8 mouse cellular contexts compared by ENCODE assay signal in the genomic region with DNA sequence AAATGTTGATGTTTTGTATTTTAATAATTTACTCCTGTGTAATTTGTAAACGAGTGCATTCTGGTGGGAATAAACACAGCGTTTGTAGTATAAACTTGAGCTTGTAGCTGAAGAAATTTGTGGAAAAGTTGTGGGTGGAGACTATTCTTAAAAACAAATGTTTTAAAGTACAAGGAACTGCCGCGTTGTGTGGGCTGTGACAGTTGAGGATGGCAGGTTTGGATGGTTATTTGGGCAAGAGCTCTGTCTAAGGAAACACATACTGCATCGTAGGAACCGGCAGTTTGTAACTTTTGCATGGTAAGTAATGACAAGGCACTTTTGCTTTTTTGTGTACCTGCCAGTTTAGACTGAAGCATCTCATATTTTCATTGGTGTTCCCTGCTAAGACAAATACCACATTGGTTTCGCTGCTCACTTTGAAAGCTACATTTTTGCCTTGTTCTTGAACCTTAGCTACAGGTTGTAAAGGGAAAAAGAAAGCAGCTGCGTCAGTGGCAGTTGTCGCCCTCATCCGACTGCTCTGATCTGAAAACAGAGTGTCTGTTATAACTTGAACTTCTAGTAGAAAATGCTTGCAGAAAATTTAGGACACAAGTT. TPM values are rescaled to one million over a fixed set of nuclear protein-coding genes. Genes with fewer than 3 reads are reported as not detected.
DNase-seq lines count a peak whose midpoint lies in the region; ATAC-seq lines count a peak whose summit lies in the region.

No protein-coding gene starts in this region.

- H3K36me3 ChIP-seq in lung, embryonic 15.5 days = no peaks in the 10 kb centered on the region
- H3K36me3 ChIP-seq in neural tube, embryonic 15.5 days = no peaks in the 10 kb centered on the region

- H3K4me2 ChIP-seq in lung, embryonic 15.5 days = peak overlapping the region; percentile 83
- H3K4me2 ChIP-seq in neural tube, embryonic 15.5 days = peak overlapping the region; percentile 75

- peak overlapping the region; percentile 5; the same call in 1 of the 2 replicates for H3K4me3 ChIP-seq in lung, embryonic 15.5 days
- H3K4me3 ChIP-seq in neural tube, embryonic 15.5 days (replicated peaks) = 0 out of 2 replicates have a peak overlapping the region, but pooled peaks have one; percentile 4

- no peak for ATAC-seq in lung, embryonic 15.5 days (ENCODE audit: borderline replicate concordance, extremely low read depth, low FRiP score, low TSS enrichment)
- no peak for ATAC-seq in neural tube, embryonic 15.5 days (ENCODE audit: low FRiP score)

- no peaks in the 10 kb centered on the region for H3K9me3 ChIP-seq in lung, embryonic 15.5 days
- no peaks in the 10 kb centered on the region for H3K9me3 ChIP-seq in neural tube, embryonic 15.5 days (replicated peaks)

- WGBS in lung, embryonic 15.5 days = 51% methylated on average over 10 of the region's 10 CpGs
- 82% methylated on average over 10 of the region's 10 CpGs for WGBS in neural tube, embryonic 15.5 days

- DNase-seq in adrenal gland, postnatal 36 days = peak; percentile 20 to 21
- DNase-seq in adrenal gland, postnatal 10 days = no peak
- DNase-seq in lung, postnatal 14 days = no peak
- peak; percentile 57 for DNase-seq in induced T-regulatory cell, adult 2 months (ENCODE audit: low read depth)
- DNase-seq in adipocyte (ENCODE audit: low spot score) = no peak
- no peak for DNase-seq in yolk sac, embryonic 10.5 days (ENCODE audit: low spot score)

- H3K4me1 ChIP-seq in lung, embryonic 15.5 days = peaks cover 17% of the 10 kb centered on the region
- peaks cover 20% of the 10 kb centered on the region for H3K4me1 ChIP-seq in neural tube, embryonic 15.5 days

- no peak overlapping the region for H3K27ac ChIP-seq in lung, embryonic 15.5 days
- H3K27ac ChIP-seq in neural tube, embryonic 15.5 days (replicated peaks) = no peak overlapping the region

- H3K27me3 ChIP-seq in lung, embryonic 15.5 days = no peaks in the 10 kb centered on the region
- H3K27me3 ChIP-seq in neural tube, embryonic 15.5 days (replicated peaks) = no peaks in the 10 kb centered on the region

- 0 out of 2 replicates have a peak overlapping the region, but pooled peaks have one; percentile 0 for H3K9ac ChIP-seq in lung, embryonic 15.5 days
- H3K9ac ChIP-seq in neural tube, embryonic 15.5 days (replicated peaks) = no peak overlapping the region; the same call in 1 of the 2 replicates

RNA-seq across cellular contexts. Expression of a gene that starts 2.1 kb away (rescaled TPM):
- total RNA-seq in adrenal gland, postnatal 36 days (2021) = 10 to 100 TPM; 48.2 to 55.4 TPM
- total RNA-seq in adrenal gland, postnatal 10 days (2021) = 10 to 100 TPM; 32.7 to 39.9 TPM
- polyA plus RNA-seq in lung, embryonic 15.5 days (2015; fragmentation: Nextera tagmentation; extraction: Ambion mirVana) = 7.0 and 7.1 TPM in 2 replicates
- polyA plus RNA-seq in neural tube, embryonic 15.5 days (2015; fragmentation: Nextera tagmentation; extraction: Ambion mirVana) = 2.7 and 3.9 TPM in 2 replicates

Comparison
In these comparisons a context has a peak if more than half of its experiments do, and no peak if none do; other contexts are left out.
1. DNase-seq: peak in adrenal gland, postnatal 36 days (2 of 2) and induced T-regulatory cell, adult 2 months (single experiment); none in adrenal gland, postnatal 10 days (single experiment), lung, postnatal 14 days (single experiment), adipocyte (single experiment) and yolk sac, embryonic 10.5 days (single experiment).